Mouse (Mus musculus) layer of hippocampus, adult 9-10 months (tissue): ENCODE measurements at regions not wholly inside any gene's neighbourhood (a gene's known extent, or its start where the extent isn't known, plus 50 kb on each side); places are given as distances from the start of the nearest gene placed in this dataset.
"Not testable (repeated sequence)": the region's sequence is repeated elsewhere in the genome, so short reads cannot be mapped to it uniquely, and the experiment has no call there.

Experiments used
- DNase-seq: peaks from one replicate; pipeline ENCODE4 v3.0.0; 2022; ENCODE audit warnings: low spot score

DNA sequence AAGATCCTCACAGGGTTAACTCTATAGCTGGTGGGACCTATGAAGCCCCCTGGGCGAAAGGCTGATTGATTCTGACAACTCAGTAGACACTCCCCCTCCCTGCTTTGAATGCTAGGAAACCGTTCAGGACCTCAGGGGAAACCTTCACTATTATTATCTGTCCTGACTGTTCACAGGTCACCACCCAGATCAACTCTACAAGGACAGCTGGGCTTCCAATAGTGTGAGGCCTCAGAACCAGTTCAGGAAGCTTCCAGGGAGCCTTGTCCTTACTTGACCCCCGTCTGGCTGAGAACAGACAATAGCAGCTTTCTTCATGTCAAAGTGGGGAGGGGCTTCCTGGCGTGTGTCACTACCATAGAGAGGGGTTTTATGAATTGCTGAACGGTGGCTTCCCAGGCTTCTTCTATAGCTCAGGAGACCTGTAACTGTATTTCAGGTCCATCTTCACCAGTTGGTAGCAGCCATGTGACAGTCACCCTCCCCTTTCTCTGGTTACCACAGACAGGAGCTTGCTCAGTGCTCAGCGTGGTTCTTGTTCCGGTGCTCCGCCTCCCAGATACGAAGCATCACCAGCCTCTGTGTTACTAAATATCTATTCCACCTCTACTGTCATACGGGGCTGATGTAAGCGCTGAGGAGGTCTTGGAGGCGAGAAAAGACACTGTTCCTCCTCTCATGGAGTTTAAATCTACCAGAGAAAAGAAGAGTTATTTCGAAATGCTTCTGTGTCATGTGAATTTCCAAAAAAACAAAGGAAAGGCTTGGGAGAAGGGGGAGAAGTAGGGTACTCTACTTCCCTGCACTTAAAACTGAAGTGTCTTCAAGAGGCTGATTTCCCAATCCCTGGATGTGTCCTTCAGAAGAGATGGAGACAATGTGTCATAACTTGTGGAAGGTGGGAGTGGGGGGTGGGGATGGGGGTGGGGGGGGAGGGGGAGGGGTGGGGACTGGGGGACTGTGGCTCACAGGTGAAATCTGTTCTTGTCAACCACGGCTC lies 96.9 kb downstream of the Vcpkmt start:
- no peak for DNase-seq

DNA sequence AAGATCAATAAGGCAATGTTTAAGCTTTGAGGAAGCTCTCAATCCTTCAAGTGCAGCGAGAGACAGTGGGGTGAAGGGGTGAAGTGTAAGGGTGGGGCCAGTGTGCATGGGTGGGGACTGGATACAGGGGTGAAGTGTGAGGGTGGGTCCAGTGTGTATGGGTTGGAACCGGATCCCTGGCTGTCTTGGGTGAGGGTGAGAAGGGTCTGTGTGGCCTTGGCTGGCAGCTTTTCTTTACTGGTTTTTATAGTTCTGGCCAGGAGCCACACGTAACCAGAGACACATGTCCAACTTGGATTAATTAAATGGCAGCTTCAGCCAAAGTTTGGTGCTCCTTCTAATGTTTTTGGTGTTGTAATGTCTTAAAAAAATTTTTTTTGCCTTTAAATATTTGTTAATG lies 101.4 kb downstream of the Vcpkmt start:
- DNase-seq = no peak

DNA sequence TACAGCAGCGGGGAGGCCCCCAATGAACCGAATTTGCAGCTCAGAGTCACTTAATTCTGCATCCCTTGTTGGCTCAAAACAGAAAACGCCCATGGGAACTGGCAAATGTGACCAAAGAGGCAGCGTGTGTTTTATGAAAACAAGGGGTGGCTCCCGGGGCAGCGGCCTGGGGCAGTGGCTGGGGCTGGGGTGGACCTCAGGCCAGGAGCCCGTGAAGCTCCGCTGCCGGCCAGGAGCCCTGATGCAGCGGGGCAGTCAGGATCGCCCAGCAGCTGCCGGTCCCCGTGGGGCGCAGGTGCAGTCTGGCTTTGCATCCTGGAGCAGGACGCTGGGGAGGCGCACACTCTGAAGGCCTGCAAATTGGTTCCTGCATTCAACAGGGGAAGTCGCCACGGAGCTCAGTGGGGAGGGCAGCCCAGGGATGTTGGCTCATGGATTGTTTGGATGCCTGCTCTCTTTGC lies 104.4 kb upstream of the Gm9887 start:
- no peak for DNase-seq

DNA sequence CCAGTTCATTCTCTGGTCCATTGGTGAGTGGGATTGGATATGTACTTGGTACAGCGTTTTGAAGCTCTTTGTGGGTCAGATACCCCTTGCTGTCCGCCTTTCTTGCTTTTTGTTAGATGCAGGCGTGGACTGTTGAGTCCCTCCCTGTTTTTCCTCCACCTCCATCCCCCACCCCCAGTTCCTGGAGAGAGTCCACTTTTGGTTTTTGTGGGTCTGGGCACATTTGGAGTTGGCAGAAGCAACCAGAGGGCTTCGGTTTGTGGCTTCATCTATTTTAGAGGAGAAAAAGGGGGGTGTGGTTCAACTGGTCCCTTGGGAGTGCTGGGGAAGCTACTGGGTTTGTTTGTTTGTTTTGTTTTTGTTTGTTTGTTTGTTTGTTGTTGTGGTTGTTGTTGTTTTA lies 103.9 kb upstream of the Gm9887 start:
- no peak for DNase-seq

DNA sequence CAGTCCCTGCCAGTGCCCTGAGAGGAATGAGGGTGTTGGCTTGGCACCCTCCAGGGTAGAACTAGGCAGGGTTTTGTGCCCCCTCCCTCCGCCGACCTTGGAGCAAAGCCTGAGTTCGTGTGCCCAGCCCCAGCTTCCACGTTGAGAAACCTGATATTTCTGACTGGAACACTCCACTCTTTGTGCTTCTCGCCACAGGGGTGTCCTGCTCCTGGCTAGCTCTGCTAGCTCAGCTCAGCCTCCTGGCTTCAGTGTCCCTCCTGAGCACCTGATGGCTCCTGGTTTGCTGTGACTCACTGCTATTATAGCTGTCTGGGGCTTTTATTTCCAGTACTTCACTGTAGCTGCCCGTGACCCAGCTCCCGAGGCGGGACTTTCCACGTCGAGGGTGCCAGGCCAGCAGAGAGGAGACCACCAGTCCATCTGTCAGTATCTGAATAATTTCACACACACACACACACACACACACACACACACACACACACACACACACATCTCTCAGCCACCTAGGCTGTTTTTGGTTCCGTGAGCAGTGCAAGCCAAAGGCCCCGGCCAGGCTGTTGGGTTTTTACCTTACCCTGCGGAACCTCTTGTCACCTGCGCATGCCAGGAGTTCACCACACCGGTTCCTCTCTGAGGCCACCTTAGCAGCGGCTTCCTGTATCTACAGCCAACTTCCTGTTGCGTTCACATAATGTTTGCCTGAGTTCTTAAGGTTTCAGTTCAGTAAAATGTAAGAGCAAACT lies 102.8 kb upstream of the Gm9887 start:
- no peak for DNase-seq

DNA sequence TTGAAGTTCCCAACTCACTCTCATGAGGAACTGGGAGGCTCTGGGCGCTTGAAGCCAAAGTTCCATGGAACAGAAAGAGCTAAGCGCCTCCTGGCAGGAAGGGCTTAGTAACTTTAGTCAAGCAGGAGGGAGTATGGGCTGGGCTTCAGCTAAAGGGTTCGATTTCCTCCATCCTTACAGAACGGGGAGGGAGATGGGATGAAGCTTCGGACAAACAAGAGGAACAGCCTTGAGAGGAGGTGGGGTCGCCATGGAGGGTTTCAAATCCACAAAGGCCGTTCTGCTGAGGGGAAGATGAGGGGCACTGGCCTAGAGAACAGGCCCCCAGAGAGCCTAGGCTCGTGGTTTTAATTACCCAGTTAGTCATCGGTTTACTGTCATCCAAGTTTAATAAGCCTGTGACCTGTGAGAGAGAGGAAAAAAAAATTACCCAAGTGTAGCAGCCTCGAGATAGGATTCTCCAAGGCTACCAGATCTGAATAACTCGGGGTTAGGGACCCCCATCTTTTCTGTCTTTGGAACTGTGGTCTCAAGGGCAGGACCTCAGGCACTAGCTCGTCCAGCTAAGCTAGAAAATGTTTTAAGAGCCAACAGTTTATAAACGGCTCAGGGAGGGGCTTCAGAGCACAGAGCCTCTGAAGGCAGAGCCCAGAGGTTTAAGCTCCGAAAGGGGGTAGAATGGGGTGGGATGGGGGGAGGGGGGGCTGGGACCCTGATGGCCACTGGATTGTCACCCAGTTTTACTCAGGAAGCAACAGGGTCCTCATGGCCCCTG lies 102.1 kb upstream of the Gm9887 start:
- DNase-seq = no peak

DNA sequence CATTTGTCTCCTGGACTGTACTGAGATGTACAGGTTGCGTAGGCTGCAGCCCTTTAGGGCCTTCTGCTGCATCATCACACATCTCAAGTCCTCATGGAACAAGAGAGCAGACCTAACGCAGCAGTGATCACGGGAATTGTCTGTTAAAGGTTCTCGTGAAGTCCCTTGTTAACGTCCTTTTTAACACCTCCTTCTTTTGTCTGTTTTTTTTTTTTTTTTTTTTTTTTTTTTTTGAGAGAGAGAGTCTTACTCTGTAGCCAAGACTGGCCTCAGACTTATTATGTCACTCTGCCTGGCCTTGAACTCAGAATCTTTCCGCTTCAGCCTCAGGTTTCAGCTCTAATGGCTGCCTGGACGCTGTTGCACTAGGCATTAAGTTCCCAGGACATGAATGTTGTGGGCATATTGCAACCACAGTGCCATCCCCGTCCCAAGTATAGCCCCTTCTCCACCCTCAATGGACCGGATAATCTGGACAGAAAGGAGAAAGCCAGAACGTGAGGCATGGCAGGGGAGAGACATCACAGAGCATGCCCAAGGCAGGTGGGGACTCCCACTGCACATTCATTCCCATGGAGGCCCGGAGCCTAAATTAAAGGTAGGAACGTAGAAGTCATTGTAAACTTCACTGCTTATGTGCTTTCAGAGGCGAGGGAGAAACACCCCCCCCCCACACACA lies 101.3 kb upstream of the Gm9887 start:
- no peak for DNase-seq

DNA sequence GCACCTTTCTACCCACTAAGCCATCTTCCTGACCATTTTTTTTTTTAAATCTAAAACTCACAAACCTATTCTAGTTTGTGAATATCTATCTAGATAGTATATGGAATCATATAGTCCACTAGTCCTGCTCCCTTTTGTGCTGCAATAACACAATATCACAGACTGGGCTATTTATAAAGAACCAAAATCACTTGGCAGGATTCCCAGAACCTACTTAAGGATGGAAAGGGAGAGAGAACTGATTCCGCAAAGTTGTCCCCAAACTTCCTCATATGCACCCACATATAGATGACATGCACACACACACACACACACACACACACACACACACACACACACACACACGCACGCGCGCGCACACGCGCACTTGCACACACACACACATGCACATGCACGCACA lies 100.7 kb upstream of the Gm9887 start:
- DNase-seq = no peak

DNA sequence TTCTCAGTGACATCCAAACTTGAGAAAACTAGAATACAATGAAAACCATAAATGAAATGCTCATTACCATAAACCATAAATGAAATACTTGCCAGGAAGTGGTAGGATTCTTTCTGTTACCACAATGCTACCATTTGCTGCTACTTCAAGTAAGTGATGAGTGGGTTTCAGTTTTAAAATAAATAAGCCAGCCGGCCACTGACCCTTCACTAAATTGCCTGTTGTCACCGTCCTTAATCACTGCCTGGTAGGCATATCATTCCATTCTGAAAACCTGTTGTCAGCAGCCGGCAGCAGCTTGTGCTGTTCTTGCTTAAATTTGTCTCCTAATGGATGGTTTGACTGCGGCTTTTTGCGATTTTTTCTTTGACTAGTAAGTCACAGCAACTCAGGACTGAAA lies 99.6 kb upstream of the Gm9887 start:
- no peak for DNase-seq

DNA sequence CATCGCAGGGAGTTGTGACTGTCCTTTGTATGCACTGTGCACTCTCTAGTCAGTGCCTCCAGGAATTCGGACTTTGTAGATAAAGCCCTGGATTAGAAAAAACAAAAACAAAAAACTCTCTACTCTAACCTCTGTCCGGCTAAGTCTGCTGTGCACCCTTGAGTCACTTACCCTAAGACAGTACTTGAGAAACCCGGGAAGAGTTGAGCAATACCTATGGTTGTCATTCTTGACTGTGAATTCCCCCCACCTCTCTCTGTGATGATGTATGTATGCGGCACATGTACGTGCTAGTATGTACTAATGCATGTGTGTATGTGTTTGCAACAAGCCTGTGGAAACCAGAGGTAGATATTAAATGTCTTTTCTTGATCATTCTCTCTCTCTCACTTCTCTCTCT lies 96.7 kb upstream of the Gm9887 start:
- DNase-seq = no peak

DNA sequence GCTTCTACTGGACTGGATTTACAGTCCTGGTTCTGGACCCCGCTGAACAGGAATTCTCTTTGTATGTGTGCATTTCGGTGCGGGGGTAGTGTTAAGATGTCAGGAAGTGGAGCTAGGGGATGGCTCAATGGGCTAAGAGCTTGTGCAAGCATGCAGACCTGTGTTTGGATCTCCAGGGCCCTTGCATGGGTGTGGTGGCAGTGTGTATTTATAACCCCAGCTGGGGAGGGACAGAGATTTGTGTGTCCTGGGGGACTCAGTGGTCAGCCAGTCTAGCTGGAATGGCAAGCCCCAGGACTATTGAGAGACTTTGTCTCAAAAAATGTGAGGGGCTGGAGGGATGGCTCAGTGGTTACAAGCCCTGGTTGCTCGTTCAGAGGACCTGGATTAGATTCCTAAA lies 95.1 kb upstream of the Gm9887 start:
- no peak for DNase-seq

DNA sequence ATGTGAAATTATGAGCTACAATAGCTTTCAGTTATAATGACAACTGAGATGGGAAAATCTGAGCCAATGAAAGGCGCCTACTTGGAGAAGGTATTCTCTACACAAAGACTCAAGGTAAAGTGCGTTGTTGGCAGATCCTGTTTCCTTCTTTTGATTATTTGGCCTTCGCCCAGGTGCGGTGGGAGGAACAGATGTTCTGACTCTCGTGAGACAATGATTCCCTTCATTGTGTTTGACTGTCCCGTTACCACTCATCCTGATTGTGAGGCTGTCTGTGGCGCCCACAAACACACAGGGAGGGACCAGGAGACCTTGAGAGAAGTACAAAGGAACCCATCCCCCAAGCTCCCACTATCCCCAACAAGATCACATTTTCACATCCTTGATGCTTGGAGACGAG lies 92.6 kb upstream of the Gm9887 start:
- DNase-seq = no peak

DNA sequence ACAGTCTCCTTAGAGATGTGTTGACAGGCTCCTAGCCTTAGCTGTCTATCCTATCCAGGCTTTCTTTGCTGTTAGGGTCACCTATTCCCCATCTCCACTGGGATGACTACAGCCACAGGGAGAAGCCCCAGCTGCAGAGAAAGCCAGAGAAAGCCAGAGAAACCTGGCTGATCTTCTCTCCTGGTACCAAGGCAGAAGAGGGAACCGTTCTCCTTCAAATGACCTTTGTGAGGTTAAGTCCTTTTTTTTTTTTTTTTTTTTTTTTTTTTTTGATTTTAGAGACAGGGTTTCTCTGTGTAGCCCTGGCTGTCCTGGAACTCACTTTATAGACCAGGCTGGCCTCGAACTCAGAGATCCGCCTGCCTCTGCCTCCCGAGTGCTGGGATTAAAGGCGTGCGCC lies 91.1 kb upstream of the Gm9887 start:
- DNase-seq = not testable (repeated sequence)

DNA sequence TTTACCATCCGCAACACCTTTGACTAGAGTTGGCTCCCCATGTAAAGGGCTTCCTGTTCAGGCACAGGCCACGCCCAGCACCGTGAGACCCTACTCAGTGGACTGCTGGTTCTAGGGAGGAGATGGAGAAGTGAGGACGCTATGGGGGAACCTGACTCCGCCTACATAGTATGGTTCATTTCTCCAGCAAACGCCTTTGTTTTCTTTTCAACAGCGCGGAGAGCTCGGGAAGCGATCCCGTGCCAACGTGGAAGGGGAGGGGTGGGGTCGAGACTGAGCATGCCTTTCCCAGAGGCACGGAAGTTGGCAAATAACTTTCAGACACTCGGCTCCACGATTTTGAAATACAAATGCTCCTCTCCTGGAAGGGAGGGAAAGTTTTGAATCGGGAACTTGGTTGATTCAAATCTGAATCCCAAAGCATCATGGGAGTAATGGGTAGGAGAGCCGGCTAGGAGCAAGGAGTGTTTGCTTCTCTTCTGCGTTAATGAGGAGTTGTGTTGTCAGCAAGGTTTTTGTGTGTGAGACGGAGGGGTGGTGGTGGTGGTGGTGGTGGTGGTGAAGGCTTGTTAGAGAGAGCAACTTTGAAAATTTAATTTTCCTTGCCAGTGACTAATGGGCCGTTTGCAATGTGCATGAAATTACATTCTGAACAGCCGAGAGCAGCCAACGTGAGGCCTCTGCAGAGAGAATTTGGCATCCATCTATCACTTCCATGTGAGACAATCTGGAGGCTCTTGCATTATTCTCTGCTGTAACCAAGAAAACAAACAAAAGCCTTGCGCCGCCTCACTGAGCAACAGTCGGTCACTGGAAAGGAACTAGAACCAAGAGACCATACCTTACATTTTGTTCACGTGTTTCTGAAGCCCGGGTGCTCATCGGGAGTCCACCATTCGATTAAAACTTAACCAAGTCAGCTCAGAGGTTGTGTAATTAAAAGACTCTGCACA lies 89.9 kb upstream of the Gm9887 start:
- no peak for DNase-seq

DNA sequence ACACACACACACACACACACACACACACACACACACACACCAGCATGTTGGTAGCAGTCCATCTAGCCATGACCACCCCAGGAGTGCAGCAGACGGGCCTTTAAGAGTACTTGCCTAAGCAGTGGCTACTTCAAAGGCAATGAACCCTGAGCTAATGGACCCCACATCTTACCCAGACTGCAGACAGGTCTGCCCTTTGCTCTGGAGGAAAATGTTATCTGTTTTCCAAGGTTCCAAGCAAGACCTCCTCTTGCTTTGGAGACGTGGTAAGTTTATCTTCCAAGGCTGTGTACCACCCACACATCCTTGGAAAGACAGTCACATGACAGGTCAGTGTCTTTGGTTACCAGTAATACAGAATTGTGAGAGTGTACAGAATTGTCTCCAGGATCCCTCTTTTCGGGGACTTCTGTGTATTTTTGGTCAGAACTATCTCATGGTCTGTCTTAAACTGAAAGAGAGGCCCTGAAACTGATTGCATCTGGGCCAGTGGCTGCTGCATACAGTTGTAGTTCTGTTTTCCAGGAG lies 88.4 kb upstream of the Gm9887 start:
- DNase-seq = no peak

DNA sequence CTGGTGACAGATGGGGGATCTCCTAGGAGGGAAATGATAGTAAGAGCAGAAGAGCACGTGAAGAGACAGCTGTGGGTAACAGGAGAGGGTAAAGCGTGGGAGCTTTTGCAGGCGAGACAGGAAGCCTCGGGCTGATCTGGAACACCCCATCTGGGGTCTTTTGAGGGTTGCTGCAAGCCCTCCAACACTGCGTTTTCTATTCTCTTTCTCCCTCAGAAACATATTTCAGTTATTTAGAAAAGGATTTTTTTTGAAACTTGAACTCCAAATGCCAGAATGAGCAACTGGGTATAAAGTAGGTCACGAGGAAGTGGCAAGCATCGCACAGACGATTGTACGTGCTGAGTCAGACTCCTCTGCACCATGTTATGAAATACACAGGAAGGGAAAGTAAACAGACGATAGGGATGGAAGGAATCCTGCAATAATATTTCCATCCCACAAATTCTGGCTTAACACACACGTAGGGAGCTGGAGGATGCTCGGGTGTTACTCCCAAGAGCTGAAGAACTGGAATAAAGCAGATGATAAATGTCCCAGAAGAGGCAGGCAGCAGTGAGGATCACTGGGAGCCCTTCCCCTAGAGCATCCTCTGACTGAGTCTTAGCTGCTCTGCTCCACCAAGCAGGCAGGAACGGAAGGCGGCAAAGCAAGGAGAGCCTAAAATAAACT lies 86.0 kb upstream of the Gm9887 start:
- no peak for DNase-seq

DNA sequence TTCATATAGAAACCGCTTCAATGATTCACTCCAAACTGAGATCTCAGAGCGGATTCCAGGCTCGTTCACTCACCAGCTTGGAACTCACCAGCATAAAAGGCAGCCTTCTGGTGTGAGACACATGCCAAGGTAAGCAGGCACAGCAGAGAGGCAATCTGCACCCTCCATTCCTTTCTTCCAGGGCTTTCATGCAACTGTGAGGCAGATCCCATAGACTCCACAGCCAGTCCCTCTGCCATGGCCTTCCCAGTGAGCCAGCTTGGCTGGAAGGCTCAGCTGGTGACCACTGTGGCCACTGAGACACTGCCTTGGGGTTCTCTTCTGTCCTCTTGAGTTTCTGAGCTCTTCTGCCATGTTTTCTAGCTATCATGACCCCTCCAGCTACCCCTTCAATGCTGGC lies 84.5 kb upstream of the Gm9887 start:
- DNase-seq = no peak

DNA sequence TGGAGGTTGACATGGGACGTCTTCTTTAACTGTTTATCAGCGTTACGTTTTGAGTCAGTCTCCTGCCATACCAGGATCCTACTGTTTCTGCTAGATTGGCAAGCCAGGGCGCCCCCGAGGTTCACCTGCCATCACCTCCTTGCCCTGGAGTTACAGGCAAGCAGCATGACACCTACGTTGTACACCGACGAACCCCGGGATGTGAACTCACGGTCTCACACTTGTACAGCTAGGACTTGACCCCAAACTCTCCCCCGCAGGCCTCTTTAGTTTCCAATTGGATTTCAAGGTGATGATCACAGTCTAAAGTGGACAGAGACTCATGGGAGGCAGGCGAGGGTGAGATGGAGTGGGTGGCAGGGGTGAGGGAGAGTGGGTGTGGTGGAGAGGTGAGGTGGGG lies 83.9 kb upstream of the Gm9887 start:
- DNase-seq = no peak

DNA sequence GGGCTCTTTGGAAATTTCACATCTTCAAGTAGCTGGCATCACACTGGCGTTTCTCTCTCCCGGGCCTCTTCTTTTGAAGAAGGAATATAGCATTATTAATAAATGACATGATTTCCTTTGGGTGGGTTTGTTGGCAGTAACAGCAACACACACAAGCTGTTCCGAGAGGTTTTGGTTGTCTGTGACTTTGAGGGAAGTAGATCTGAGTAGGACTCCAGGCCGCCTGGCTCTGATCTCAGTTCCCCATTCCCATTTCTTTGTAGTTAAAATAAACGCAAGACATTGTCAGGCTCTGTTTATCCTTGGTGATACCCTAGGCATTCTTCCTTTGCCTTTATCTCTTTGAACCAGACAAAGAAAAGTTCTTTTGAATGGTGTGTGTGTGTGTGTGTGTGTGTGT lies 83.3 kb upstream of the Gm9887 start:
- no peak for DNase-seq

DNA sequence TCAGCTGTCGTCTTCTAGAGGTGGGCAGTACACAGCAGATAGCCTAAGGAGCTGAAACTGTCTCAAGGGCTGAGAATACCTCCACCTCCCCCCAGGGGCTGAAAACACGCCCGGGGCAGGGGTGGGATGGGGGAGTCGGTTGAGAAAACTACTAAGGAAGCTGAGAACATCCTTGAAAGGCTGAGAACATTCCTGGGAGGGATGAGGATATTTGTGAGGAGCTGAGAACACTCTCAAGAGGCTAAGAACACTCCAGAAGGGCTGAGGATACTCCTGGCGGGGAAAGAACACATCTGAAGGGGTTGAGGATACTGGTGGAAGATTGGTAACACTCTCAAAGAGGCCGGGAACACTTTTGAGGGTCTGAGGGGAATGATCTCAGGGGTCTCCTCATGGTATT lies 81.3 kb upstream of the Gm9887 start:
- no peak for DNase-seq
